Mouse (Mus musculus) hindbrain, postnatal 0 days (tissue): ENCODE measurements around the gene Tab1. TPM values are rescaled to one million over a fixed set of nuclear protein-coding genes. Genes with fewer than 3 reads are reported as not detected.
"Not testable (repeated sequence)": the region's sequence is repeated elsewhere in the genome, so short reads cannot be mapped to it uniquely, and the experiment has no call there.

Experiments
- ATAC-seq: fragments of 200-750 bp; cut with Nextera tagmentation; 2 replicates; pipeline ENCODE4 v1.8.0; 2017; ENCODE audit warnings: mild to moderate bottlenecking, moderate TSS enrichment, moderate library complexity
- DNase-seq: peaks from one replicate; pipeline ENCODE4 v3.0.0-alpha.2; 2015; ENCODE audit warnings: low spot score
- H3K27ac ChIP-seq: fragments of 300-500 bp; sonication (generic); 2 replicates; pipeline ENCODE4 v1.5.1; 2014; ENCODE audit warnings: mild to moderate bottlenecking
- H3K27me3 ChIP-seq: fragments of 300-500 bp; sonication (generic); 2 replicates; pipeline ENCODE4 v1.6.1; 2014; ENCODE audit warnings: low read length, mixed read lengths; ENCODE audit not compliant: insufficient read depth
- H3K36me3 ChIP-seq: fragments of 300-500 bp; sonication (generic); 2 replicates; pipeline ENCODE4 v1.6.1; 2014; ENCODE audit warnings: low read length, mixed read lengths; ENCODE audit not compliant: insufficient read depth
- H3K4me1 ChIP-seq: fragments of 300-500 bp; sonication (generic); 2 replicates; pipeline ENCODE4 v1.6.1; 2014; ENCODE audit warnings: antibody characterized with exemption, low read length, mixed read lengths; ENCODE audit not compliant: insufficient read depth
- H3K4me2 ChIP-seq: fragments of 300-500 bp; sonication (generic); 2 replicates; pipeline ENCODE4 v1.6.1; 2014; ENCODE audit warnings: low read depth, mild to moderate bottlenecking, low read length, moderate library complexity, mixed read lengths
- H3K4me3 ChIP-seq: fragments of 300-500 bp; sonication (generic); 2 replicates; pipeline ENCODE4 v1.5.1; 2014; ENCODE audit warnings: low read length
- H3K9ac ChIP-seq: fragments of 300-500 bp; sonication (generic); replicated peaks from 2 replicates; pipeline ENCODE4 v1.6.1; 2014; ENCODE audit warnings: mild to moderate bottlenecking, low read length, moderate library complexity, mixed read lengths
- H3K9me3 ChIP-seq: fragments of 300-500 bp; sonication (generic); 2 replicates; pipeline ENCODE4 v1.6.1; 2016; ENCODE audit warnings: low read length, mixed read lengths
- CTCF ChIP-seq: IDR thresholded peaks from 2 replicates; pipeline ENCODE4 v1.5.1; 2016; ENCODE audit warnings: antibody characterized with exemption, control low read depth, low read depth
- WGBS: fragments of 180-500 bp; shearing (Covaris S2); extraction: QIAGEN DNeasy Blood & Tissue Kit; methylation state at CpG from one replicate; pipeline ENCODE4 v1.1.7; 2014; 5-methylcytosine and 5-hydroxymethylcytosine counted together
- polyA plus RNA-seq: library from polyadenylated mRNA; unstranded; fragments of >200 nt; fragmentation: Nextera tagmentation; extraction: Ambion mirVana; gene quantifications from 2 replicates; pipeline ENCODE4 v1.2.1, GENCODE M21; 2015
- total RNA-seq: library from RNA; depleted of rRNA; stranded (reverse); fragments of >200 nt; gene quantifications from 2 replicates; pipeline ENCODE4 v1.2.3, GENCODE M21; 2014

Tab1 gene
- total and polyA plus RNA-seq, 2 experiments from 2014 or later = 26.5 to 55.0 TPM

DNA sequence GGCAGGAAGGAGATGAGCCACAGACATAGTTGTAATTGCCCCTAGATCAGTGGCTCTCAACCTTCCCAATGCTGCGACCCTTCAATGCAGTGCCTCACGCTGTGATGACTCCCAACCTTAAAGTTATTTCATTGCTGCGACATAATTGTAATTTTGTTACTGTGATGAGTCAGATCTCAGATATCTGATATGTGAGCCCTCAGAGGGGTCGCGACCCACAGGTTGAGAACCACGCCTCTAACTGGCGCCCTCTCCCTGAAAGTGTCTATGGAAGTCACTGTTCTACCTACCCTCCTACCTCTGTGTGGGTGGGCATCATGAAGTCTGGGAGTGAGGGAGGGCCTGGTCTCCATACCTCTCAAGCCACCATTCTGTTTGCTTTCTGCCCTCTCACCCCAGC lies 18.5 kb upstream of the Tab1 start:
- Histone ChIP-seq H3K36me3 (peaks cover 21% of the 10 kb centered on the region), H3K9me3 (no peaks in the 10 kb centered on the region), H3K27ac (no peak overlapping the region), H3K9ac (no peak overlapping the region), H3K4me1 (no peaks in the 10 kb centered on the region), H3K27me3 (no peaks in the 10 kb centered on the region), H3K4me2 (no peak overlapping the region), H3K4me3 (no peak overlapping the region)
- ATAC-seq (no peak), DNase-seq (no peak)
- WGBS = 95% methylated on average over 7 of the region's 7 CpGs
- no peak for TF ChIP-seq CTCF

DNA sequence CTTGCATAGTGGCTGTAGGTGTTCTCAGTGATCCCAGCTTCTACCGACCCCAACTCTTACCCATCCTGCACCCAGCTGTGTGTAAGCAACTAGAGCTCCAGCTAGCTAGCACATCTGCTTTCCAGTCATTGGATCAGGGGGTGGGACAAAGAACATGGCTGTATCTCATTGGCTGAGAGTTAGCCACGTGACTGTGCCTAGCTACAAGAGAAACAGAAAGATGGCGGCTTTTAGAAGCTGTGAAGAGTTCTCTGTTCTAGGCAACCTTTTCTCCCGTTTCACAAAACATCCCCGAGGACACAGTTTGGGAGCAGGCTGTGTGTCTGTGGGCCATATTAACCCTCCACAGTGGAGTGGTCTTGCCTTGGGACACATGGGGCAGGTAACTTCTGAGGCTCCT lies 17.7 kb upstream of the Tab1 start:
- Histone ChIP-seq H3K27ac (no peak overlapping the region), H3K9ac (no peak overlapping the region), H3K4me2 (no peak overlapping the region), H3K36me3 (peaks cover 21% of the 10 kb centered on the region), H3K4me1 (no peaks in the 10 kb centered on the region), H3K9me3 (no peaks in the 10 kb centered on the region), H3K27me3 (no peaks in the 10 kb centered on the region), H3K4me3 (no peak overlapping the region)
- no peak for TF ChIP-seq CTCF
- ATAC-seq = no peak
- DNase-seq = no peak
- 72% methylated on average over 5 of the region's 5 CpGs for WGBS

DNA sequence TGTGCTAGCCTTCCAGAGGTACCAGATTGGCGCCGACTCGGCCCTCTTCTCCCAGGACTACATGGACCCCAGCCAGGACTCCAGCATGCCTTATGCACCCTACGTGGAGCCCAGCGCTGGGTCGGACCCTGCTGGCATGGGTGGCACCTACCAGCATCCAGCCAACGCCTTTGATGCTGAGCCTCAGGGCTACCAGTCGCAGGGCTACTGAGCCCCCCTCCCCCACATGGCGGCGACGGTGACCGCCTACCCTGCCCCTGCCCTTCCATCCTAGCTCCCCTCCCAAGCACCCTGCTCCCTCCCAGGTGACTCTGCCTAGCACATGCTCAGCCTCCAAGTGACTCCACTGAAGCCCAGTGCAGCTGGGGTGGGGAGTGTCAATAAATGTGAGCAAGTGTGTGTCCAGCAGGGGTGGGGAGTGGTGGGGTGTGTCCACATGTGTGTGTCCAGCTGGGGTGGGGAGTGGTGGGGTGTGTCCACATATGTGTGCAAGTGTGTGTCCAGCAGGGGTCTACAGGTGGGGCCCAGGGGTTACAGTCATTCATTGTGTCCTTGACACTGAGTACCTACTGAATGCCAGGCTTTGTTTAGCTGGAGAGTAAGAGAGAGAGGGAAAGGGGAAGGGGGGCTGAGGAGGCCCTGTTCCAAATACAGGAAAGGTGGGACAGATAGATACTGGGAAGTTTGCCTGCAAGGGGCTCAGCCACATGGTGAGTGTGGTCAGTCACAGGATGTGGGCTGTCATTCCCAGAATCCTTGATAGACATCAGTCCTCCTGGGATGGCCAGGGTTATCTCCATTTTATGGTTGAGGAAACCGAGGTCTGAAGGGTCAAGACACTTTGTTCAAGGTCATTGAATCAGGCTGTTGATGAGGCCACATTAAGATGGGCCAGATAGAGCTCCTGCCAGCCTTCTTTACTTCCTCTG lies 16.8 kb upstream of the Tab1 start:
- H3K27me3 ChIP-seq = no peaks in the 10 kb centered on the region
- peaks cover 16% of the 10 kb centered on the region; the same call in 1 of the 2 replicates for H3K36me3 ChIP-seq
- no peaks in the 10 kb centered on the region for H3K9me3 ChIP-seq
- no peak overlapping the region for H3K27ac ChIP-seq
- no peaks in the 10 kb centered on the region for H3K4me1 ChIP-seq
- 80% methylated on average over 13 of the region's 13 CpGs for WGBS
- ATAC-seq = no peak
- no peak overlapping the region for H3K9ac ChIP-seq
- no peak for TF ChIP-seq CTCF
- no peak overlapping the region for H3K4me3 ChIP-seq
- no peak overlapping the region for H3K4me2 ChIP-seq
- no peak for DNase-seq

DNA sequence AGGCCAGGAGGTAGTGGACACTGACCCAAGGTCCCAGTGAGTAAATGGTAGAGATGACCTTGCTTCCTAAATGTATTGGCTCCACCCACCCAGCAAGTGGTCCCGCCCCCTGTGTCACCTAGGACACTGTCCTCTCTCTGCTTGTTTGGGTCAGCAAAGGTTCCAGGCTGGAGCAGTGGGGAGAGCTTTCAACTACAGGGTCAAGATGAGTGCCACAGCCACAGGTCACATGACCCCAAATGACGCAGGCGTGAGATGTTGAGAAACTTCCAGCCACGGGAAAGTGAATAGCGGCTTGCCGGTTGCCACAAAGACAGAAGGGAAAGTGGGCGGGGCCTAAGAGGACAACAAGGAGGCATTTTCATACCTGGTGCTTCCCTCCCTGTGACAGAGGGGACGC lies 15.8 kb upstream of the Tab1 start:
- 55% methylated on average over 8 of the region's 8 CpGs for WGBS
- TF ChIP-seq CTCF = no peak
- no peaks in the 10 kb centered on the region for H3K9me3 ChIP-seq

DNA sequence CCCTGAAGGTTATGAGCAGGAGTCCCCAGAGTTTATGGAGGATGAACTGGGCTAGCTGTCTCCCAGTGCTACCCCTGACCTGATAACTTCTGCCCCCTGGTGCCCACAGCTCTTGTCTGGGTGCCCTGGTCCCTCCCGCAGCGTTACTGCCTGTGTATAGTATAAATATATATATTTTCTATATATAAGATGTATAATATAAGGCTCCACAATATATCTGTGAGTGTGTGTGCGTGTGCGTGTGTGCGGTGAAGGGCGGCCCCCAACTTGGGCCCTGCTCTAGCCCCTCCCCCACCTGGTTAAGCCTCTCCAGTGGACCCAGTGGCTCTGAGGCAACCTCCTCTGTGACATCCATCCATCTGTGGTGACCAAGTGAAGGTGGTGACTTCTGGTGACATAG lies 13.9 kb upstream of the Tab1 start:
- ATAC-seq = no peak
- no peak for DNase-seq
- Histone ChIP-seq H3K9ac (no peak overlapping the region), H3K27ac (no peak overlapping the region), H3K9me3 (no peaks in the 10 kb centered on the region), H3K4me1 (no peaks in the 10 kb centered on the region), H3K4me3 (no peak overlapping the region), H3K4me2 (no peak overlapping the region), H3K36me3 (peaks cover 1% of the 10 kb centered on the region; the same call in 1 of the 2 replicates), H3K27me3 (no peaks in the 10 kb centered on the region)
- 94% methylated on average over 6 of the region's 6 CpGs for whole genome bisulfite sequencing
- TF ChIP-seq CTCF = no peak

More for the DNA sequence above, 15.8 kb upstream of the Tab1 start:
- ATAC-seq (no peak), DNase-seq (no peak)
- H3K36me3 ChIP-seq = peaks cover 6% of the 10 kb centered on the region; the same call in 1 of the 2 replicates
- no peak overlapping the region for H3K4me2 ChIP-seq
- no peaks in the 10 kb centered on the region for H3K27me3 ChIP-seq
- H3K27ac ChIP-seq = no peak overlapping the region
- H3K9ac ChIP-seq = no peak overlapping the region
- H3K4me3 ChIP-seq = no peak overlapping the region
- no peaks in the 10 kb centered on the region for H3K4me1 ChIP-seq

DNA sequence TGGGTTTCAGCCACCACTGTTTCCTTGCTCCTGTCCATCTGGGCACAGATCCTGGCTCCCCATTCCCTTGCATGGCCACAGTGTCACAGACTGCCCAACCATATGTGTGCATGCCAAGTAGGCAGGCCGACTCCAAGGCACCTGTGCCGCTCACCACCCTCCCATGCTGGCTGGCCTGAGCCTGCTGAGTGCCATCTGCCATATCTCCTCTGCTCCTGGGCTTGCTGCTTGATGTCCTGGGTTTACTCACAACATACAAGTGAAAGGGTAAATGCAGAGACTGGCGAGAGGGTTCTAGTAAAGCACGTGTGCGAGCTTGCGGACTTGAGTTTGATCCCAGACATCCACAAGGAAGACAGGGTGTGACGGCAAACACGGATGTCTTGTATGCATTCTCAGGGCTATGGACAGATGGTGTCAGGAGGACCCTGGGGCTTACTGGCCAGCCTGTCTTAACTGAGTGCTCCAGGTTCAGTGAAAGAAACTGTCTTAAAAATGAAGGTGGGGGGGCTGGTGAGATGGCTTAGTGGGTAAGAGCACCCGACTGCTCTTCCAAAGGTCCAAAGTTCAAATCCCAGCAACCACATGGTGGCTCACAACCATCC lies 11.1 kb upstream of the Tab1 start:
- peak; percentile 90 for ATAC-seq
- 67% methylated on average over 9 of the region's 9 CpGs for WGBS
- Histone ChIP-seq H3K27ac (peak overlapping the region; percentile 51; the same call in 1 of the 2 replicates), H3K36me3 (no peaks in the 10 kb centered on the region), H3K27me3 (no peaks in the 10 kb centered on the region), H3K9ac (no peak overlapping the region), H3K4me3 (no peak overlapping the region), H3K4me1 (no peaks in the 10 kb centered on the region), H3K9me3 (no peaks in the 10 kb centered on the region), H3K4me2 (no peak overlapping the region)
- peak; percentile 77 for DNase-seq
- no peak for TF ChIP-seq CTCF

DNA sequence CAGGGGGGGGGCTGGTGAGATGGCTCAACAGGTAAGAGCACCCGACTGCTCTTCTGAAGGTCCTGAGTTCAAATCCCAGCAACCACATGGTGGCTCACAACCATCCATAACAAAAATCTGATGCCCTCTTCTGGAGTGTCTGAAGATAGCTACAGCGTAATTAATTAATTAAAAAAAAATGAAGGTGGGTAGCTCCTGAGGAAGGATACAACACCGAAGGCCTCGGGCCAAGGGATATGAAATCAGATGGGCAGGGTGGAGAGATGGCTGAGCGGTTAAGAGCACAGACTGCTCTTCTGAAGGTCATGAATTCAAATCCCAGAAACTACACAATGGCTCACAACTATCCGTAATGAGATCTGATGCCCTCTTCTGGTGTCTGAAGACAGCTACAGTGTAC lies 10.5 kb upstream of the Tab1 start:
- WGBS = 89% methylated on average over 6 of the region's 6 CpGs
- not testable (repeated sequence) for ATAC-seq, DNase-seq, H3K36me3 ChIP-seq, H3K4me2 ChIP-seq, H3K4me3 ChIP-seq, H3K9me3 ChIP-seq, H3K27me3 ChIP-seq, H3K4me1 ChIP-seq, H3K27ac ChIP-seq, H3K9ac ChIP-seq
